Mouse (Mus musculus) midbrain, embryonic 10.5 days (tissue): ENCODE measurements around the gene Ski. TPM values are rescaled to one million over a fixed set of nuclear protein-coding genes. Genes with fewer than 3 reads are reported as not detected.
A peak's percentile ranks its signal among the peaks of the same experiment; 100 is the strongest.

Experiments used
- DNase-seq: peaks from one replicate; pipeline ENCODE4 v3.0.0-alpha.2; 2017; ENCODE audit warnings: low spot score
- H3K27ac ChIP-seq: fragments of 300-500 bp; sonication (generic); replicated peaks from 2 replicates; pipeline ENCODE4 v1.5.1; 2016; ENCODE audit warnings: mild to moderate bottlenecking
- H3K27me3 ChIP-seq: fragments of 300-500 bp; sonication (generic); 2 replicates; pipeline ENCODE4 v1.6.1; 2016; ENCODE audit warnings: low read depth, mild to moderate bottlenecking; ENCODE audit not compliant: poor library complexity, severe bottlenecking
- H3K36me3 ChIP-seq: fragments of 300-500 bp; sonication (generic); 2 replicates; pipeline ENCODE4 v1.6.1; 2016; ENCODE audit warnings: mild to moderate bottlenecking, moderate library complexity
- H3K4me1 ChIP-seq: fragments of 300-500 bp; sonication (generic); 2 replicates; pipeline ENCODE4 v1.6.1; 2016
- H3K4me3 ChIP-seq: fragments of 300-500 bp; sonication (generic); 2 replicates; pipeline ENCODE4 v1.5.1; 2016; ENCODE audit warnings: mild to moderate bottlenecking, moderate library complexity
- H3K9me3 ChIP-seq: fragments of 300-500 bp; sonication (generic); replicated peaks from 2 replicates; pipeline ENCODE4 v1.6.1; 2016; ENCODE audit warnings: mild to moderate bottlenecking
- WGBS: fragments of 180-500 bp; shearing (Covaris S2); methylation state at CpG from one replicate; pipeline ENCODE4 v1.1.7; 2016; 5-methylcytosine and 5-hydroxymethylcytosine counted together
- polyA plus RNA-seq: library from polyadenylated mRNA; unstranded; fragments of >200 nt; fragmentation: Nextera tagmentation; extraction: Ambion mirVana; gene quantifications from 2 replicates; pipeline ENCODE4 v1.2.1, GENCODE M21; 2016

Ski gene
- polyA plus RNA-seq, 1 experiment from 2014 or later: 10.1 TPM

GRCm38 (mm10) chr4:155176210-155176609, 46.2 kb downstream of the Ski start:
- Histone ChIP-seq H3K36me3 (peaks cover 18% of the 10 kb centered on the region), H3K27ac (peak overlapping the region; percentile 94), H3K27me3 (no peaks in the 10 kb centered on the region), H3K4me1 (peaks cover 91% of the 10 kb centered on the region), H3K4me3 (no peak overlapping the region), H3K9me3 (no peaks in the 10 kb centered on the region)
- WGBS: 63% methylated on average over 3 of the region's 3 CpGs
- DNase-seq: no peak

GRCm38 (mm10) chr4:155173822-155174785, 48.3 kb downstream of the Ski start:
- DNase-seq: peak; percentile 39
- Histone ChIP-seq H3K27me3 (no peaks in the 10 kb centered on the region), H3K9me3 (no peaks in the 10 kb centered on the region), H3K4me3 (peak overlapping the region; percentile 41), H3K4me1 (peaks cover 90% of the 10 kb centered on the region), H3K36me3 (peaks cover 18% of the 10 kb centered on the region), H3K27ac (peak overlapping the region; percentile 94)
- WGBS: 20% methylated on average over 17 of the region's 17 CpGs

- peak; percentile 86 for DNase-seq
- 9% methylated on average over 21 of the region's 21 CpGs for WGBS
- Histone ChIP-seq H3K36me3 (peaks cover 18% of the 10 kb centered on the region), H3K9me3 (no peaks in the 10 kb centered on the region), H3K4me1 (peaks cover 87% of the 10 kb centered on the region), H3K27me3 (no peaks in the 10 kb centered on the region), H3K27ac (peak overlapping the region; percentile 94), H3K4me3 (peak overlapping the region; percentile 41)
Observed at GRCm38 (mm10) chr4:155172909-155173821, 49.2 kb downstream of the Ski start.

- H3K27me3 ChIP-seq: no peaks in the 10 kb centered on the region
- no peak for DNase-seq
- peaks cover 80% of the 10 kb centered on the region for H3K4me1 ChIP-seq
- H3K9me3 ChIP-seq: no peaks in the 10 kb centered on the region
- H3K4me3 ChIP-seq: no peak overlapping the region
- peaks cover 15% of the 10 kb centered on the region for H3K36me3 ChIP-seq
- H3K27ac ChIP-seq: peak overlapping the region; percentile 94
- WGBS: 82% methylated on average over 5 of the region's 5 CpGs
Observed at GRCm38 (mm10) chr4:155171961-155172533, 50.3 kb downstream of the Ski start.

GRCm38 (mm10) chr4:155170614-155171212, 51.7 kb downstream of the Ski start:
- peaks cover 12% of the 10 kb centered on the region; the same call in 1 of the 2 replicates for H3K36me3 ChIP-seq
- WGBS: 91% methylated on average over 8 of the region's 8 CpGs
- no peak overlapping the region for H3K4me3 ChIP-seq
- peak overlapping the region; percentile 35; the same call in 1 of the 2 replicates for H3K27ac ChIP-seq
- DNase-seq: no peak
- no peaks in the 10 kb centered on the region for H3K9me3 ChIP-seq
- peaks cover 71% of the 10 kb centered on the region for H3K4me1 ChIP-seq
- H3K27me3 ChIP-seq: no peaks in the 10 kb centered on the region

GRCm38 (mm10) chr4:155168835-155169252, 53.5 kb downstream of the Ski start:
- 97% methylated on average over 8 of the region's 8 CpGs for WGBS
- H3K27ac ChIP-seq: no peak overlapping the region
- H3K36me3 ChIP-seq: peaks cover 16% of the 10 kb centered on the region; the same call in 1 of the 2 replicates
- H3K4me1 ChIP-seq: peaks cover 65% of the 10 kb centered on the region
- H3K4me3 ChIP-seq: no peak overlapping the region
- no peaks in the 10 kb centered on the region for H3K9me3 ChIP-seq
- H3K27me3 ChIP-seq: no peaks in the 10 kb centered on the region
- DNase-seq: no peak

- H3K27ac ChIP-seq: no peak overlapping the region
- peaks cover 16% of the 10 kb centered on the region; the same call in 1 of the 2 replicates for H3K36me3 ChIP-seq
- peaks cover 65% of the 10 kb centered on the region for H3K4me1 ChIP-seq
- H3K9me3 ChIP-seq: no peaks in the 10 kb centered on the region
- no peak overlapping the region for H3K4me3 ChIP-seq
- no peak for DNase-seq
- no peaks in the 10 kb centered on the region for H3K27me3 ChIP-seq
Observed at GRCm38 (mm10) chr4:155165861-155166260, 56.5 kb downstream of the Ski start.

- peaks cover 28% of the 10 kb centered on the region for H3K36me3 ChIP-seq
- no peak overlapping the region for H3K27ac ChIP-seq
Observed at GRCm38 (mm10) chr4:155164550-155164949, 57.8 kb downstream of the Ski start.

GRCm38 (mm10) chr4:155163685-155164084, 58.7 kb downstream of the Ski start:
- Histone ChIP-seq H3K4me1 (peaks cover 62% of the 10 kb centered on the region), H3K27ac (peak overlapping the region; percentile 63)

More at GRCm38 (mm10) chr4:155164550-155164949, 57.8 kb downstream of the Ski start:
- H3K9me3 ChIP-seq: no peaks in the 10 kb centered on the region
- H3K4me1 ChIP-seq: peaks cover 66% of the 10 kb centered on the region
- no peaks in the 10 kb centered on the region for H3K27me3 ChIP-seq
- 90% methylated on average over 6 of the region's 6 CpGs for WGBS
- no peak overlapping the region for H3K4me3 ChIP-seq
- no peak for DNase-seq

GRCm38 (mm10) chr4:155163320-155163651, 59.1 kb downstream of the Ski start:
- no peak overlapping the region for H3K4me3 ChIP-seq
- peaks cover 63% of the 10 kb centered on the region for H3K4me1 ChIP-seq
- WGBS: 66% methylated on average over 4 of the region's 4 CpGs
- no peak for DNase-seq
- peaks cover 41% of the 10 kb centered on the region for H3K36me3 ChIP-seq
- no peaks in the 10 kb centered on the region for H3K27me3 ChIP-seq
- H3K27ac ChIP-seq: peak overlapping the region; percentile 63
- H3K9me3 ChIP-seq: no peaks in the 10 kb centered on the region

More at GRCm38 (mm10) chr4:155163685-155164084, 58.7 kb downstream of the Ski start:
- H3K4me3 ChIP-seq: no peak overlapping the region
- H3K27me3 ChIP-seq: no peaks in the 10 kb centered on the region
- no peaks in the 10 kb centered on the region for H3K9me3 ChIP-seq
- DNase-seq: no peak
- H3K36me3 ChIP-seq: peaks cover 37% of the 10 kb centered on the region
- 60% methylated on average over 8 of the region's 8 CpGs for whole genome bisulfite sequencing

- 79% methylated on average over 7 of the region's 7 CpGs for WGBS
- Histone ChIP-seq H3K36me3 (peaks cover 47% of the 10 kb centered on the region), H3K27me3 (no peaks in the 10 kb centered on the region), H3K4me3 (no peak overlapping the region), H3K9me3 (no peaks in the 10 kb centered on the region), H3K27ac (peak overlapping the region; percentile 63), H3K4me1 (peaks cover 57% of the 10 kb centered on the region)
- no peak for DNase-seq
Observed at GRCm38 (mm10) chr4:155162433-155163319, 59.7 kb downstream of the Ski start.
